19 mouse cellular contexts compared by ENCODE assay signal in genomic region chr16:4903491-4904102, GRCm38 (mm10). TPM values are rescaled to one million over a fixed set of nuclear protein-coding genes. Genes with fewer than 3 reads are reported as not detected.
A peak's percentile ranks its signal among the peaks of the same experiment; 100 is the strongest.
DNase-seq lines count a peak whose midpoint lies in the region; ATAC-seq and TF ChIP-seq lines count a peak whose summit lies in the region.
"Had no signal": no experiment of that assay in that cellular context is flagged by ENCODE, and none has a peak within 500 bp of the region (broad histone marks: within the 10 kb centered on the region; RNA-seq: fewer than 3 reads in every experiment).

No protein-coding gene starts in this region.

- DNase-seq in gastrocnemius, postnatal 25 days: peak; percentile 50
- no peak for DNase-seq in gastrocnemius, postnatal 4 days (ENCODE audit: low spot score in 2 of 2)
- DNase-seq in liver, adult 2 months (ENCODE audit: extremely low read depth, low read depth, low spot score): peak; percentile 56
- DNase-seq in liver, postnatal 0 days: no peak
- DNase-seq in right cerebral cortex, postnatal 36 days (ENCODE audit: low spot score in 2 of 2): no peak
- DNase-seq in left cerebral cortex, adult 9 months (ENCODE audit: low spot score in 2 of 2): no peak
- DNase-seq: cerebellum, adult 8-10 months; forebrain, postnatal 0 days; right cerebral cortex, postnatal 25 days; thymus, postnatal 25 days had no signal

- no peak for TF ChIP-seq CTCF in liver, adult 2 months (IDR thresholded peaks at IDR 0.05; ENCODE audit: low read depth, low read length)
- no peak for TF ChIP-seq CTCF in liver, postnatal 0 days (IDR thresholded peaks at IDR 0.05; ENCODE audit: low read depth)
- TF ChIP-seq CTCF in intestine, postnatal 0 days (IDR thresholded peaks at IDR 0.05; ENCODE audit: low read depth): no peak

- peaks cover 28% of the 10 kb centered on the region; the same call in 1 of the 2 replicates for H3K79me2 ChIP-seq in liver, adult 2 months (ENCODE audit: control insufficient read depth, insufficient read depth, low read length)
- H3K79me2 ChIP-seq in myocyte (ENCODE audit: control insufficient read depth, insufficient read depth): peaks cover 9% of the 10 kb centered on the region

- no peaks in the 10 kb centered on the region for H3K9me3 ChIP-seq in liver, postnatal 0 days (ENCODE audit: low read length)
- H3K9me3 ChIP-seq in intestine, postnatal 0 days (ENCODE audit: control insufficient read depth): no peaks in the 10 kb centered on the region
- H3K9me3 ChIP-seq: forebrain, embryonic 10.5 days; hindbrain, embryonic 12.5 days; limb, embryonic 12.5 days; midbrain, embryonic 15.5 days had no signal

- TF ChIP-seq POLR2A in liver, adult 2 months (IDR thresholded peaks at IDR 0.05; ENCODE audit: extremely low read depth, insufficient read depth, low read length): no peak
- TF ChIP-seq POLR2A in myocyte (IDR thresholded peaks at IDR 0.05; ENCODE audit: insufficient read length, low read depth): no peak

- H3K9ac ChIP-seq in liver, adult 2 months (ENCODE audit: low read depth, low read length): no peak overlapping the region
- no peak overlapping the region for H3K9ac ChIP-seq in liver, postnatal 0 days (replicated peaks)
- no peak overlapping the region for H3K9ac ChIP-seq in intestine, postnatal 0 days (ENCODE audit: low read depth, low read length)
- H3K9ac ChIP-seq: forebrain, postnatal 0 days; hindbrain, embryonic 12.5 days; limb, embryonic 12.5 days; liver, embryonic 14.5 days; midbrain, embryonic 15.5 days had no signal

- no peak overlapping the region for H3K27ac ChIP-seq in liver, adult 2 months (replicated peaks; ENCODE audit: insufficient read depth, low read depth, low read length)
- no peak overlapping the region for H3K27ac ChIP-seq in liver, postnatal 0 days (ENCODE audit: low read depth)
- no peak overlapping the region for H3K27ac ChIP-seq in intestine, postnatal 0 days (ENCODE audit: low read depth, low read length)
- H3K27ac ChIP-seq: forebrain, embryonic 10.5 days; hindbrain, embryonic 12.5 days; limb, embryonic 12.5 days; liver, embryonic 14.5 days; midbrain, embryonic 15.5 days; stomach, postnatal 0 days had no signal

- H3K27me3 ChIP-seq in liver, adult 2 months (ENCODE audit: control insufficient read depth, insufficient read depth, low read length): no peaks in the 10 kb centered on the region
- H3K27me3 ChIP-seq in liver, postnatal 0 days (ENCODE audit: insufficient read depth, low read length): no peaks in the 10 kb centered on the region
- H3K27me3 ChIP-seq in intestine, postnatal 0 days (replicated peaks; ENCODE audit: control insufficient read depth, insufficient read depth, low read length): no peaks in the 10 kb centered on the region
- no peaks in the 10 kb centered on the region for H3K27me3 ChIP-seq in myocyte (ENCODE audit: control insufficient read depth, insufficient read depth, insufficient read length)
- H3K27me3 ChIP-seq: hindbrain, embryonic 12.5 days; limb, embryonic 12.5 days; midbrain, embryonic 15.5 days had no signal

- no peak overlapping the region for H3K4me2 ChIP-seq in liver, postnatal 0 days (ENCODE audit: low read depth, low read length)
- no peak overlapping the region for H3K4me2 ChIP-seq in intestine, postnatal 0 days (replicated peaks; ENCODE audit: low read depth)
- no peak overlapping the region for H3K4me2 ChIP-seq in myocyte (ENCODE audit: low read depth)
- H3K4me2 ChIP-seq: hindbrain, embryonic 12.5 days; limb, embryonic 12.5 days; midbrain, embryonic 15.5 days had no signal

- H3K4me1 ChIP-seq in liver, adult 2 months (ENCODE audit: control insufficient read depth, insufficient read depth, low read length): peaks cover 23% of the 10 kb centered on the region
- H3K4me1 ChIP-seq in liver, postnatal 0 days (ENCODE audit: insufficient read depth): peaks cover 29% of the 10 kb centered on the region
- no peaks in the 10 kb centered on the region for H3K4me1 ChIP-seq in intestine, postnatal 0 days (replicated peaks; ENCODE audit: control insufficient read depth, insufficient read depth, low read length)
- H3K4me1 ChIP-seq: midbrain, embryonic 15.5 days had no signal

- H3K36me3 ChIP-seq in liver, adult 2 months (ENCODE audit: control insufficient read depth, insufficient read depth, low read length): no peaks in the 10 kb centered on the region
- H3K36me3 ChIP-seq in liver, postnatal 0 days (replicated peaks; ENCODE audit: insufficient read depth, low read length): 0 out of 2 replicates have a peak, but pooled peaks cover 4% of the 10 kb centered on the region
- H3K36me3 ChIP-seq in intestine, postnatal 0 days (ENCODE audit: control insufficient read depth, insufficient read depth): 0 out of 2 replicates have a peak, but pooled peaks cover 13% of the 10 kb centered on the region
- no peaks in the 10 kb centered on the region for H3K36me3 ChIP-seq in myocyte (ENCODE audit: control insufficient read depth, insufficient read depth)
- H3K36me3 ChIP-seq: hindbrain, embryonic 12.5 days had no signal

- ATAC-seq in liver, postnatal 0 days: no peak
- ATAC-seq in intestine, postnatal 0 days: peak; percentile 72
- ATAC-seq: forebrain, postnatal 0 days; inflammation-experienced regulatory T-cells, adult 6 months; midbrain, embryonic 15.5 days had no signal

- no peak for TF ChIP-seq EP300 in liver, postnatal 0 days (IDR thresholded peaks at IDR 0.05; ENCODE audit: low read depth)

- no peak overlapping the region for H3K4me3 ChIP-seq in liver, adult 2 months (ENCODE audit: insufficient read depth, low read depth, low read length)
- H3K4me3 ChIP-seq in liver, postnatal 0 days (ENCODE audit: low read depth, low read length): no peak overlapping the region
- H3K4me3 ChIP-seq in intestine, postnatal 0 days (ENCODE audit: low read depth, low read length): no peak overlapping the region
- H3K4me3 ChIP-seq in myocyte: no peak overlapping the region
- H3K4me3 ChIP-seq: forebrain, embryonic 10.5 days; hindbrain, embryonic 12.5 days; limb, embryonic 12.5 days; midbrain, embryonic 15.5 days had no signal

- H3ac ChIP-seq in myocyte (ENCODE audit: control insufficient read depth, insufficient read length): no peak overlapping the region

- 41% methylated on average over 6 of the region's 6 CpGs for WGBS in liver, adult 2 months
- 68% methylated on average over 6 of the region's 6 CpGs for WGBS in liver, postnatal 0 days (ENCODE audit: insufficient replicate concordance)
- 39% methylated on average over 6 of the region's 6 CpGs for WGBS in intestine, postnatal 0 days

TF ChIP-seq in myocyte, 11 proteins besides CTCF, POLR2A, EP300 and RAD21:
- TF ChIP-seq MAX (IDR thresholded peaks at IDR 0.05; ENCODE audit: low read depth) (no peak), TCF3 (IDR thresholded peaks at IDR 0.05; ENCODE audit: insufficient read length, low read depth) (peak; percentile 71), CEBPB (IDR thresholded peaks at IDR 0.05; ENCODE audit: insufficient read depth, poor library complexity, severe bottlenecking) (no peak), MYOG (IDR thresholded peaks at IDR 0.05; ENCODE audit: control insufficient read depth in 1 of 3, insufficient read depth in 1 of 3, insufficient read length in 2 of 3, low read depth in 2 of 3) (peak in 2 of 3 experiments; percentile 6 to 72), REST (IDR thresholded peaks at IDR 0.05; ENCODE audit: insufficient read depth, insufficient read length) (no peak), TCF12 (IDR thresholded peaks at IDR 0.05; ENCODE audit: insufficient read depth, poor library complexity, severe bottlenecking) (peak; percentile 68), USF1 (IDR thresholded peaks at IDR 0.05; ENCODE audit: low read depth) (no peak), MYOD1 (IDR thresholded peaks at IDR 0.05; ENCODE audit: control insufficient read depth in 1 of 3, insufficient read length in 2 of 3, low read depth in 2 of 3) (peak; percentile 90 to 97 (median 97)), E2F4 (IDR thresholded peaks at IDR 0.05; ENCODE audit: insufficient read depth) (no peak), POLR2AphosphoS2 (IDR thresholded peaks at IDR 0.05; ENCODE audit: insufficient read length, low read depth) (no peak), SRF (IDR thresholded peaks at IDR 0.05; ENCODE audit: control insufficient read depth, insufficient read length, low read depth) (no peak)

RNA-seq across cellular contexts. Expression of gene Mgrn1, which starts 17.5 kb away (rescaled TPM):
- 10 to 100 TPM; 51.5 to 55.2 TPM for total RNA-seq in gastrocnemius, postnatal 25 days (2021)
- total RNA-seq in gastrocnemius, postnatal 4 days (2021): 10 to 100 TPM; 87.3 to 91.8 TPM
- total RNA-seq in liver, adult 2 months (2014; rRNA removed): 28.2 and 42.8 TPM in 2 replicates
- 59.0 and 71.0 TPM in 2 replicates for polyA plus RNA-seq in liver, adult 2 months (2012; rRNA removed)
- 34.8 and 36.7 TPM in 2 replicates for polyA plus RNA-seq in liver, postnatal 0 days (2015; fragmentation: Nextera tagmentation; extraction: Ambion mirVana)
- 57.8 and 62.8 TPM in 2 replicates for polyA plus RNA-seq in intestine, postnatal 0 days (2015; fragmentation: Nextera tagmentation; extraction: Ambion mirVana)
- 59.3 TPM for polyA plus RNA-seq in myocyte (2012; fragmentation: generic; extraction: Trizol)

RNA-seq across cellular contexts. Expression of gene Ubald1, which starts 23.5 kb away (rescaled TPM):
- total RNA-seq in gastrocnemius, postnatal 25 days (2021): 10 to 100 TPM; 26.1 to 27.0 TPM
- total RNA-seq in gastrocnemius, postnatal 4 days (2021): 10 to 100 TPM; 32.3 to 32.8 TPM
- total RNA-seq in liver, adult 2 months (2014; rRNA removed): 4.0 and 7.1 TPM in 2 replicates
- 13.6 and 15.5 TPM in 2 replicates for polyA plus RNA-seq in liver, adult 2 months (2012; rRNA removed)
- polyA plus RNA-seq in liver, postnatal 0 days (2015; fragmentation: Nextera tagmentation; extraction: Ambion mirVana): 15.6 and 16.7 TPM in 2 replicates
- polyA plus RNA-seq in intestine, postnatal 0 days (2015; fragmentation: Nextera tagmentation; extraction: Ambion mirVana): 22.9 and 24.9 TPM in 2 replicates
- polyA plus RNA-seq in myocyte (2012; fragmentation: generic; extraction: Trizol): 79.5 TPM

RNA-seq across cellular contexts. Expression of gene Nudt16l1, which starts 35.0 kb away (rescaled TPM):
- total RNA-seq in gastrocnemius, postnatal 25 days (2021): 10 to 100 TPM; 11.2 to 18.2 TPM
- 10 to 100 TPM; 51.5 to 57.6 TPM for total RNA-seq in gastrocnemius, postnatal 4 days (2021)
- total RNA-seq in liver, adult 2 months (2014; rRNA removed): 12.2 and 16.2 TPM in 2 replicates
- 53.5 and 57.0 TPM in 2 replicates for polyA plus RNA-seq in liver, adult 2 months (2012; rRNA removed)
- polyA plus RNA-seq in liver, postnatal 0 days (2015; fragmentation: Nextera tagmentation; extraction: Ambion mirVana): 38.9 and 40.2 TPM in 2 replicates
- polyA plus RNA-seq in intestine, postnatal 0 days (2015; fragmentation: Nextera tagmentation; extraction: Ambion mirVana): 77.7 and 79.5 TPM in 2 replicates
- polyA plus RNA-seq in myocyte (2012; fragmentation: generic; extraction: Trizol): 46.1 TPM

Comparison
In these comparisons a context has a peak if more than half of its experiments do, and no peak if none do; other contexts are left out.
1. DNase-seq: peak in gastrocnemius, postnatal 25 days (single experiment) and liver, adult 2 months (single experiment); none in gastrocnemius, postnatal 4 days (0 of 2), liver, postnatal 0 days (single experiment), right cerebral cortex, postnatal 36 days (0 of 2) and left cerebral cortex, adult 9 months (0 of 2).